Mouse (Mus musculus) layer of hippocampus, adult 11-12 months (tissue): ENCODE data around the gene Txnl4b.

Source experiments
- DNase-seq: peaks from one replicate; pipeline ENCODE4 v3.0.0; 2022; ENCODE audit warnings: low spot score

Gene Txnl4b

GRCm38 (mm10) chr8:109565498-109566333 is at the start of gene Txnl4b, which contains the start of gene Dhx38:
TSS of gene Txnl4b (plus strand) at chr8:109565892.
TSS of gene Dhx38 (minus strand) at chr8:109565861.
- peak; percentile 99 for DNase-seq

DNA sequence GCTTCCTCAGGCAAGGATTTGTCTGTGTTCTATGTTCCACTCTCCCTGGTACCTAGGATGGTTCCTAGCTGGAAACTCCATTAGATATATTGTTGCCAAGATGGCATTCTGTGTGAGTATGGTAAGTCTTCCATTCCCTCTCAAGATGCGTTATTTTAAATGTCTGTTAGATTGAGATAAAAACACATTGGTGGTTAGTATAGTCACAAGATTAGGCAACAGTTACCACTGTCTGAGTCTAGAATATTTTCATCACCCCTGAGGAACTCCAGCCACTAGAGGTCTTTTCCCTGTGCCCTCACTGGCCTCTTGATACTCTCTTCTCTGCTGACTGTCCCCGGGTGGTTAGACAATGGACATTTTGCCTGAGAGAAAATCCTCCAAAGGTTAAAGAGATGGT is 41.7 kb upstream of the Txnl4b start:
- no peak for DNase-seq

GRCm38 (mm10) chr8:109535140-109535990 is 30.3 kb upstream of the Txnl4b start:
- peak; percentile 45 for DNase-seq

DNA sequence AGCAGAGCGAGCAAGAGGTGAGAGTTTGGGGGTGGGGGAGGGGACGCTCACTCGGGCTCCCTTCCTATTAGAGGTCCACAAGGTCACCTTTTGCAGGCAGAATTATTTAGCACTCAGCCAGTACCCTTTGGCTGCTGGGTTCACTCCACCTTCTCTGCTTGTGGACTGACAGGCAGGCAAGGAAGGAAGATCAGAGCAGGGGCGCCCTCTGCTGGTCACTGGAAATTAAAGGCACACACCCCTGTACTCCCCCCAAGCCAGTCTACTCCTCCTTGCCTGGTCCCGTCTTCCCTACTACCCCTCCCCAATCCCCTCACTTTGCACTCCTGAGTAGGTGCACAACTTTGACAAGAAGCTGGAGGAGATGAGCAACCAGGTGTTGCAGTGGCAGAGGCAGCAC is 29.0 kb upstream of the Txnl4b start:
- DNase-seq = peak; percentile 85

DNA sequence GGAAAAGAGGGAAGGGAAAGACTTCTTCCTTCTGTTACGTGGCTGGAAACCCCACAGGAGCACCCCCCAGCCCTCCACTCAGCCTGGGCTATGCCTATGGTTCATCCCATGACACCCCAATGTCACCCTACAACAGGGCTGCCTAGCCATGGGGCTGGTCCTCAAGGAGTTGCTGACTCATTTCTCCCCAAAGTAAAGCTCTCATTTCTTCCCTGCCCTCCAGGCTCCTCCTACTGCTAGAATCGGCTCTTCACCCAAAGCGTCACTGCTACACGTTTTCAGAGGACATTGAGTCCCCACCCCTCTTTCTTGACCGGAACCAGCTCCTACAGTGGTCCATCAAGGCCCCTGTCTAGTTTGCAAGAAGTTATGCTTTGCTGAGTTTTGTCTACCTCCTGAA is 23.5 kb upstream of the Txnl4b start:
- DNase-seq = no peak

- DNase-seq = no peak
These were observed 22.8 kb upstream of the Txnl4b start for GRCm38 (mm10) chr8:109542748-109543519.

- no peak for DNase-seq
These were observed 21.6 kb upstream of the Txnl4b start for GRCm38 (mm10) chr8:109544049-109544448.

DNA sequence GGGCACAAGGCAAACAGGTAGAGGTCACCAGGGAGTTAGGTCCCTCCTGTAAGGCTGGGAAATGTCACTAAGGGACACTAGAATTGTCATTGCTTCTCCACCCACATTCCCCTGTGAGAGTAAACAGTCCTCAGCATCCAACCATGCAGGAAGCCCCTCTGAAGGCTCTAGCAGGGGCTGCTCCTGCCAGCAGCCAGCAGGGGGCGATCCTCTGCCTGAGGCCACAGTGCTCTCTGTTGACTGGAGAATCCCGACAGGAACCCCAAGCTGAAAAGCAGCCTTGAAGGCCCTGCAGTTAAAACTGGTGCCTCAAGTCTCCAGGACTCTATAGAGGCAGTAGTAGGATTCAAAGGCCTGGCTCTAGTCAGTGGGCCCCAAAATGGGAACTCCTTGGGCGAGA is 14.0 kb upstream of the Txnl4b start:
- no peak for DNase-seq

DNA sequence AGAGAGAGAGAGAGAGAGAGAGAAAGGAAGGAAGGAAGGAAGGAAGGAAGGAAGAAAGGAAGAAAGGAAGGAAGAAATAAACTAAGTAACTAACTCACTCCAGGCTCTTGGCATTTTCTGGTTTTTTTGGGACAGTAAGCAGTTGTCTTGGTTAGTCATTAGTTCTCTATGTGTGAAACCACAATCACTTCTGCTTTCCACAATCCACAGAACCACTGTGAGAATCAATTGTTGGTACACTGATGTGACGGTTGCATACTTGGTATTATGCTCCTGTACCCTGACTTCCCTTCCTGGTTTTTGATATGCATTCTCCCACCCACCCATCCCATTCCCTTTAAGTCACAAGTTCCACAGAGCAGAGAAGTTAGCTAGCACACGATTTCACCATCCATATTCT is 1.8 kb upstream of the Txnl4b start:
- DNase-seq = no peak

GRCm38 (mm10) chr8:109564766-109565165 is 926 bp upstream of the Txnl4b start:
- no peak for DNase-seq

DNA sequence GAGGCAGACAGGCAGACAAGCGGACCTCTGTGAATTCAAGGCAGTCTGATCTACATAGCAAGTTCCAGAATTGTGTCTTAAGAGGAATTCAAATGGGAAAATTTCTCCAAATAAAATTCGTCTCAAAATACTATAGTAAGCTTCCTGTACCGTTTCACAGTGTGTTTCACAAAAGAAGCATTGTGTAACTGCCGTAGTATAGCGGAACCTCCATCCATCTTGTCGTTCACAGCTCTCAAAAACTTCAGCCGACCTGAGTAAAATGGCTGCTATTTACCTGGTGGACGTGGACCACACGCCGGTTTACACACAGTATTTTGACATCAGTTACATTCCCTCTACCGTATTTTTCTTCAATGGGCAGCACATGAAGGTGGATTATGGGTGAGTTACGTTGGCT is 5.4 kb downstream of the Txnl4b start:
- no peak for DNase-seq

DNA sequence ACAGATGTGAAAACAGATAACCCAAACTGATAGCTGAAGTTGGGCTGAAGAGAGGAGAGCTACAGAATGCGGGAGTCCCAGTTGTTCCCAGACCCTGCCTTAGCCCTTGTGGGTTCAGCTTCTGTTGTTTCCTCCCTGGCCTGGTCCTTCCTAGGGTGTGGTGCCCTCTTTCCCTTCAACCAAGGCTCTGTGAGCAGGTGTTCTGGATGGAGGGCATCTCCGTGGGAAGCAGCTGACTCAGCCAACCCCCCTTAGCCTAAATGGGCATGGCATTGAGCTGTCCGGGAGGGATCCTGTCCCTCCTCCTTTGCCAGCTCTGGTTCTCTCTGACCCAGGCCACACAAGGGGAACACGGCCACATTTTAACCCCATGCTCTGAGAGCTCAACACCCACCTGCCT is 10.6 kb downstream of the Txnl4b start:
- DNase-seq = no peak

- DNase-seq = no peak
These were observed 13.2 kb downstream of the Txnl4b start, which contains the start of gene Hp for GRCm38 (mm10) chr8:109578900-109579301. TSS of gene Hp (minus strand) at chr8:109579172.

DNA sequence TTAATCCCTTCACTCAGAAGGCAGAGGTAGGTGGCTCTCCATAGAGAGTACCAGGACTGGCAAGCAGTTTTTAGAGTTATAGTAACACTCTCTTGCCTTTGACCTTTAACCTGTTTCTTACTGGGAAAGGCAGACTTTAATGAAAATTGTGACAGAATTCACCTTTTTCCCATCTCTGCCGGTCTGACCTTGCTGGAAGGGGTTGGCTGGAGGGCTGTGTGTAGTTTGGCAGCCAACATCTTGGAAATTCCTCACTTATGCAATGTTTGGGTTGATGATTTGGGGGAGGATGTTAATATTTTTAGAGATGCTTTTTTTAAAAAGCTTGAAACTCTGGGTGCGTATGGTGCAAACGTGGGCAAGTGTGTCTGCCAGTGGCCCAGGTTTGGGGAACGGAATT is 18.6 kb downstream of the Txnl4b start:
- DNase-seq = no peak

DNA sequence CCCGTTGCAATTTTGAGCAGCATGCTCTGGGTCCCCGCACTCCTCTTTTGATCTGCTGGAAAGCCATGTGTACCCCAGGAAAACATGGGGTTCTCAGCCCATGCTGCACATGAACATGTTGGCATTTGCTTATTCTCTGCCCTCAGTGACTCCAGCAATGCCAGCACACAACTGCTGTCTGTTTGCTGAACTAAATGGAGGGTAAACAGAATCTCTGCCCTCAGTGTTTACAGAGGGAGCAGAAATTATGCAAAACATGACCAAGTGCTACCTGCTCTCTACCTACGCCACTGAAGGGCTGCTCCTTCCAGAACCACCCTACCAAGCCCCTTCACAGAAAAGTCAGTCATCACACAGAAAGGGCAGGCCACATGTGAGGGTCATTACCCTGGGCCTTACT is 19.1 kb downstream of the Txnl4b start:
- DNase-seq = no peak

GRCm38 (mm10) chr8:109585652-109586051 is 20.0 kb downstream of the Txnl4b start:
- DNase-seq = no peak

GRCm38 (mm10) chr8:109586972-109587504 is 21.3 kb downstream of the Txnl4b start:
- no peak for DNase-seq

DNA sequence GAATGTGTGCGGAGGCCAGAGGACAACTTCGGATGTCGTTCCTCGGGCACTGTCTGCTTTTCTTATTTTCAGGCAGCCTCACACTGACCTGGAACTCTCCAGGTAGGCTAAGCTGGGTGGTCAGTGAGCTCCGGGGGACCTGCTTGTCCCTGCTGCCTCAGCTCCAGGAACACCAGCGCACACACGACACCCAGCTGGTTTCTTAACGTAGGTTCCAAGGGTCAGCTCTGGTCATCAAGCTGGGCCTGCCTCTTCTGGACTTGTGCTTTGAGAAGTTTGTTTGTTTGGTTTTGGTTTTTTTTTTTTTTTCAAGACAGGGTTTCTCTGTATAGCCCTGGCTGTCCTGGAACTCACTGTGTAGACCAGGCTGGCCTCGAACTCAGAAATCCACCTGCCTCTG is 25.2 kb downstream of the Txnl4b start:
- no peak for DNase-seq

DNA sequence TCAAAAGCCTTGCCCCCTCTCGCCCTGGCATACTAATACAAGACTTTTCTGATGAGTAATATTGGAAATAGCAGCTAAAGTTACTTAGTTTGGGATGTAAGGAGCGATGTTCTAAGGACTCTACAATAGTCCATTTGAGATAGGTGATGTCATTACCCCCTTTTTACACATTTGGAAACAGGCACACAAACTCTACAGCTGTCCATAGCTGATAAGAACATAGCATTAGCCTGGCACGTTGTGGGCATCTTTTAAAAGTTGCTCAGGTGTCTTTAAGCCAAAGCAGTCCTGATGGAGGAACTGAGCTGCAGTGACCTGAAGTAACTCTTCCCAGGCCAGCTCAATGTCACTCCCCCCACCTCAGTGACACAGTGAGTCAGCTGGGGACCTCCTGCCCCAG is 25.7 kb downstream of the Txnl4b start:
- no peak for DNase-seq

DNA sequence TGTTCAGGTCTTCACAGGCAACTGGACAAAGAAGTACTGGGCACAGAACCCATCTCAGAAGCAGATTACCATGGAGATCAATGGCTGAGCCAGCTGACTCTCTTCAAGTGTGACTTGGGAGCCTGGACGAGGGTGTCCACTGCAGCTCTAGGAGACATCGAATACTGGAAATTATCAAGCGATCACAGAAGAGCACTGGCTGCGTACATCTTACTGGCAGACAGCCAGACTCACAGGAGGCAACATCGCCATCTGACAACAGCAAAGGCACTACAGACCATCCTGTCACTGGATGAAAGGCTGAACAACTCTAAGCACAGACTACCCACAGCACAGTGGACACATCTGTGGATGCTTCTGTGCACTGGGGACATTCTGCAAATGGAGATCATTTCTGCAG is 26.5 kb downstream of the Txnl4b start:
- no peak for DNase-seq

DNA sequence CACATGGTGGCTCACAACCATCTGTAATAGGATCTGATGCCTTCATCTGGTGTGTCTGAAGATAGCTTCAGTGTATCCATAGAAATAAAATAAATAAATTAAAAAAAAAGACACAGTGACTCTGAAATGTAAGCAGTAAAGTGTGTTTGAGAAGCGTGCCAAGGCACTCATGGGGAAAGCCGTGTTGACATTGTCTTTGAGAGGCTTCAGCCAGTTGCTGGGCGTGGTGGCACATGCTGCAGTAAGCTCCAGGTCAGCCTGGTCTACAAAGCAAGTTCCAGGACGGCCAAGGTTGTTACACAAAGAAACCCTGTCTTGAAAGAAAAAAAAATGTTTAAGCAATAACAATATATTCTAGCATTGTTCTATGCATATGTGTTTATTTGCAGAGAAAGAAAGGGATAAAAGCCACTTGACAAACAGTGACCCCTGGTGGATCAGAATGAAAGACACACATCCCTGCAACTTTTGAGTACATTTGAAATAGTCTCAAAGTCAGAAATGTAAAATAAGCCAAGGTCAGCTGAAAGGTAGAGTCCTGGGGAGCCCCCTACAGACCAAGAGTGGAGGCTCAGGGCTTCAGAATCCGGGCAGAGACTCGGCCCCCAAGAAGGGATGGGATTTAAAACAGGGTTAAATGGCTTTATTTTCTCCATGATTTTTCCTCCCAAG is 27.6 kb downstream of the Txnl4b start:
- no peak for DNase-seq
